Mouse (Mus musculus) adrenal gland, postnatal 10 days (tissue): ENCODE measurements around the gene Diaph2. TPM values are rescaled to one million over a fixed set of nuclear protein-coding genes. Genes with fewer than 3 reads are reported as not detected.
"Not testable (repeated sequence)": the region's sequence is repeated elsewhere in the genome, so short reads cannot be mapped to it uniquely, and the experiment has no call there.

Experiments
- DNase-seq: peaks from one replicate; pipeline ENCODE4 v3.0.0; 2021; ENCODE audit warnings: mixed read lengths
- total RNA-seq, 2 experiments: library from RNA; stranded (reverse); gene quantifications; 2 replicates each; pipeline ENCODE4 v1.2.3; 2021

Gene Diaph2
- total RNA-seq, 2 experiments from 2014 or later, result 18.5 to 23.7 TPM

- no peak for DNase-seq
Measured at GRCm38 (mm10) chrX:130289775-130290174, 540.2 kb downstream of the Diaph2 start.

- DNase-seq, result no peak
Measured at GRCm38 (mm10) chrX:130350808-130351435, 601.4 kb downstream of the Diaph2 start.

DNA sequence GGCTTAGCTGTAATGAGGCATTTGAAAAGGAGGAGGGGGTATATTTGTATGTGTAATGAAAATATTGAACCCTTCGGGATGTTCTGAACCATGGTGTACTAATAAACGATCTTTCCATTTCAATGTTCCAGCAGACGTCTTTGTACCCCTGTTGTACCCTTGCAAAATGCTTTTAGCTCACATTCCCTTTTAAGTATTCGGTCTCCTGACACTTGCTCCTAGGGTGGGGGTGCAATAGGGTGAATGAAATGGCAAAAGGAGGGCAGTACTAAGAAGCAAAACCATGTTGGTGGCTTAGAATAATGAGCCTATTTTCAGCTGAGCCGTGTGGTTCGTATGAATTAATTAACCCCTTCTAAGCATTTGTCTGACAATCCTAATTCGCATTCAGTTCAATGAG, 601.9 kb downstream of the Diaph2 start:
- no peak for DNase-seq

- DNase-seq, result no peak
Measured at GRCm38 (mm10) chrX:130393508-130394145, 644.1 kb downstream of the Diaph2 start.

GRCm38 (mm10) chrX:130403214-130403613, 653.7 kb downstream of the Diaph2 start:
- peak; percentile 6 for DNase-seq

DNA sequence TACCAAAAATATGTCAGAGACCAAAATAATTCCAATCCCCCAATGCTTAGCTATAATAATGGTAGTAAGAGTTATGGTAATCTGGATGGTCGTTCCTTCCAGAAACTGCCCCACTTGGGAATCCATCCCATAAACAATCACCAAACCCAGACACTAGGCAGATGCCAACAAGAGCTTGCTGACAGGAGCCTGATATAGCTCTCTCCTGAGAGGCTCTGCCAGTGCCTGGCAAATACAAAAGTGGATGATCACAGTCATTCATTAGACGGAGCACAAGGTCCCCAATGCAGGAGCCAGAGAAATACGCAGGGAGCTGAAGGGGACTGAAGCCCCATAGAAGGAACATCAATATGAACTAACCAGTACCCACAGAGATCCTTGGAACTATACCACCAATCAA, 657.9 kb downstream of the Diaph2 start:
- not testable (repeated sequence) for DNase-seq

- no peak for DNase-seq
Measured at GRCm38 (mm10) chrX:130408985-130409384, 659.4 kb downstream of the Diaph2 start.

DNA sequence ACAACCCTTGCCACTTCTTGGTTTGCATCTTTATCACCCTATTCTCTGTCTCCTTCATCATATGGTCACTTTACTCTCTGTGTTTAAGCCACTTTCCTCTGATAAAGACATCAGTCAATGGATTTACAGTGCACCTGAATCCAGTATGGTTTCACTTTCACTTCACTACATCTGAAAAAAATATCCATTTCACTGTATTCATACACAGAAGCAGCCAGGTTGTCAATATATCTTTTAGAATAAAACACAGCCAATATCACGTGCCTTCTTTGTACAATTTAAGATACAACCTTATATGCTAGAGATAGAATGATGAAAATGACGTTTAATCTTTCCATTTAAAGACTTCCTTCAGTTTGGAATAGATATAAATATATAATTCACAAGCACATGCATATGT, 673.6 kb downstream of the Diaph2 start:
- DNase-seq, result no peak

GRCm38 (mm10) chrX:130451822-130452487, 702.4 kb downstream of the Diaph2 start:
- no peak for DNase-seq

DNA sequence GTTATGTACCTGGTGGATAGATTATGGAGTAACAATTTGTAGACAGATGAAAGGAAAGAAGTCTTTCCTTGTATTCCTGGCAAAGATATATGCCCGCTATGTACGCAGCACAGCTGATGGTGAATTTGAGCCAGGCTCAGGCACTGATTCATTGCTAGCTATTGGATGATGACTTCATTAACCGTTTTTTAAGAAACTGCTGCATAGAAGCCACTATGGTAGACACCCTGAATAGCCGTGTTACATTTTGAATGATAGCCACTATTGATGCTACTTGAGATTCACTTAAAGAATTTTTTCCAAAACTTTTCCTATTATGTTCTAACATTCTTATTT, 702.9 kb downstream of the Diaph2 start:
- no peak for DNase-seq

- no peak for DNase-seq
Measured at GRCm38 (mm10) chrX:130473133-130473532, 723.6 kb downstream of the Diaph2 start.

DNA sequence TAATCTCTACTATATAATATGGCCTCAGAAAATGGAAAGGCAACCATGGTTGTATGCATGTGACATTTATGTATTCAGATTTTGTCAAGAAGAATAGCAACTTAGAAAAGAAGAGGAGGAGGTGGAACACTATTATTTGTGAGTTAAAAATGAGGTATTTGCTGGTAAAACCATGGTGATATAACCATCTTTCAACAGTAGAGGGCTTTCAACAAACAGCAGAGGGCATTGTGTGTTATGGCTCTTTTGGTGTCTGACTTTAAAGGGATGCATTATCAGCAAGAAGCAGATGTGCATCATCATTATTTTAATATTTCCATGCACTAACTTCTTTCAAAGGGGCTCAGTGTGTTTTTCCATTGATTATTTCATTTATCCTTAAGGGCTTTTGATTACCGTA, 731.3 kb downstream of the Diaph2 start:
- no peak for DNase-seq

DNA sequence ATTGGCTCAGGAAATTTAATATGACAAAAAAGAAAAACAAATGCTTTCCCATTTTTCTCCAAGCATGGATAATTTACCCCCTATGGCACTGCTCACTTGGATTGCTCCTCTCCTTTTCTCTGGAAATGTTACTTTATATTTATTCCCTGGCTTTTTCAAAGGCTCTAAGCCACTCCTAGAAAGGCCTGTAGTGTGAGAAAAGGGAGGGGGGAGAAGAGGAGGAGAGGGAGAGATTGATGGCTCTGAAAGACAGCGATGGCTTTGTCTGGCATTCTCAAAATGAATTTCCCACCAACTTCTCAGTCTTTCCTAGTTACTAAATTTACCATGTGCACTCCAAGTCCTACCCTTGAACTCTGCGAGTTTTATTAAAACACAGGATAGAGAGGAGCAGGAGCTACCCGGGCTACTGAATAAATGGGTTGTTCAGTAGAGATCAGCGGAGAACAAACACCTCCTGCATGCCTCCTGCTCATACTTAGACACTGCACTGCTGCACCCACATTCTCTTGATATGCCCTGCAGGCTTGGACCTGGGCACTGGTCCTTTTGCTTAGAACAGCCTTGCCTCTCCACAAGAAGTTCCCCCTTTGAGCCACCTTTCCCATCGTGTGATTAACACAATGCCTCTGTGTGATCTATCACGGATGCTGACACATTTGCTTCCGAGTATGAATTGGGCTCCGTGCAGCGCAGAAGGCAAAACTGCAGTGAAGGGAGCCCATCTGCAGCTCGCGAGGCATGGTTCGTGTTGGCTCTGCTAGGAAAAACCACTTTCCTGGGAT, 753.3 kb downstream of the Diaph2 start:
- DNase-seq, result no peak

DNA sequence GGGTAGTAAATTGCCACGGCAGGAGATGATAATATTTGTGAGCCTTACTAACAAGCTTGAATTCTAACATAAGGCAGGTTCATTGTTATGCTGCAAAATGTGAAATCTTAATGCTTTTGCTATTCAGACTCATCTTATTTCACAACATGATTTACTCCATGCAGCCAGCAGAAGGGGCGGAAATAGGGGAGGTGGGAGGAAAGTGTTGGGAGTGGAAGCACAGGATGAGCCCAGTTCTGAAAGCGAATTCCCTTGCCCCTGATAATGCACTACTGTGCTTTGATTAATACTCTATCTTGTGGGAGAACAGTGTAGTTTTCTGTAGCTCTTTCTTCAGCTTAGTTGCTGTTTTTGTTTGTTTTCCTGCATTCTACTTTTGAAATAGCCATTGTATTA, 753.9 kb downstream of the Diaph2 start:
- DNase-seq, result no peak

DNA sequence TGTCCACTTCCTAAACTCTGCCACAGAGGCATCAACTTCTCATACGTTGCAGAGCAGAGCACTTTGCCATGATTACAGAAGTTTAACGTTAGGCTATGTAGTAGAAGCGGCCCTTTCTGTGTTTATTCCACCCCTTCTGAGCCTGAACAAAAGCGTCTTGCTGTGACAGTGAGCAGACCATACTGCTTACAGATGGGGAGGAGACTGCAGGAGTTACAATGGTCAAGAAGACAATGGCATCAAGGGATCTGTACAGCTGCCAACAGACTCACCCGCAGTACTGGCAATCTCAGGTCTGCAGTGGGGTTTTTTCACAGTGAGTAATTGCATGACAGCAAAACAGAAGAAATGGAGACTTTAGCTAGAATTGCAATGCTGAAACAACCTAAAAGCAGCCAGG, 756.1 kb downstream of the Diaph2 start:
- no peak for DNase-seq
